Mouse (Mus musculus) heart, postnatal 0 days (tissue): ENCODE results near the gene Rps3.

ENCODE experiments used
- CTCF ChIP-seq: IDR thresholded peaks from 2 replicates; pipeline ENCODE4 v1.5.1; 2016; ENCODE audit warnings: antibody characterized with exemption, control low read depth, low read depth
- EP300 ChIP-seq: IDR thresholded peaks from 2 replicates; pipeline ENCODE4 v1.6.1; 2016; ENCODE audit warnings: antibody characterized with exemption, low read depth

DNA sequence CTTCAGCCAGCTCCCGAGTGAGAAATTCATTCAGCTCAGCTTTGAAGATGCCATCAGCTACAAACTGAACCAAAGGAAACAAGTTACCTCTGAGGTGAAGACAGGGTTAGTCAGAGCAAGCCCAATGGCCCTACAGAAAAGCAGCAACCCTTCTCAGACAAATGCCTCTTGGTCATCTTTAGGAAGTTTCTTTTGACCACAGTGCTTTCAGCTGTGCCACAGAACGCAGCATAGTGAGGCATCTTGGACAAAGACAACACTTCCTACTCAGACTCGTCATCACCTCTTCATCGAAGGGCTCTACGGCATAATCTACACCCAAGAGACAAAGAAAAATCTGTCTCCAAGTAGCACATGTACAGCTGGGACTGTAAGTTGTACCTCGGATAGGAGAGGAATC lies 901 bp downstream of the Rps3 start:
- TF ChIP-seq CTCF (no peak), EP300 (no peak)
